Mouse (Mus musculus): ENCODE measurements around the gene Nfam1. TPM values are rescaled to one million over a fixed set of nuclear protein-coding genes. Genes with fewer than 3 reads are reported as not detected.

Nfam1 gene
- polyA plus RNA-seq, 1 experiment = 1.5 TPM

GRCm38 (mm10) chr15:83026129-83026528 is 7.0 kb downstream of the Nfam1 start:
- Histone ChIP-seq H3K27ac (ENCODE audit: control insufficient read depth, insufficient read depth, low read depth, low read length) (no peak overlapping the region), H3K36me3 (ENCODE audit: control insufficient read depth, insufficient read depth, low read length) (no peaks in the 10 kb centered on the region), H3K27me3 (ENCODE audit: control insufficient read depth, insufficient read depth, low read length) (no peaks in the 10 kb centered on the region), H3K4me1 (ENCODE audit: control insufficient read depth, insufficient read depth, low read length) (peaks cover 4% of the 10 kb centered on the region; the same call in 1 of the 2 replicates), H3K4me3 (ENCODE audit: control insufficient read depth, low read depth, low read length) (no peak overlapping the region)
- TF ChIP-seq CTCF (IDR thresholded peaks at IDR 0.05; ENCODE audit: control insufficient read depth, insufficient read depth, insufficient replicate concordance, low read depth, low read length) = no peak
- no peak for TF ChIP-seq POLR2A (IDR thresholded peaks at IDR 0.05; ENCODE audit: control insufficient read depth, low read depth, low read length)

DNA sequence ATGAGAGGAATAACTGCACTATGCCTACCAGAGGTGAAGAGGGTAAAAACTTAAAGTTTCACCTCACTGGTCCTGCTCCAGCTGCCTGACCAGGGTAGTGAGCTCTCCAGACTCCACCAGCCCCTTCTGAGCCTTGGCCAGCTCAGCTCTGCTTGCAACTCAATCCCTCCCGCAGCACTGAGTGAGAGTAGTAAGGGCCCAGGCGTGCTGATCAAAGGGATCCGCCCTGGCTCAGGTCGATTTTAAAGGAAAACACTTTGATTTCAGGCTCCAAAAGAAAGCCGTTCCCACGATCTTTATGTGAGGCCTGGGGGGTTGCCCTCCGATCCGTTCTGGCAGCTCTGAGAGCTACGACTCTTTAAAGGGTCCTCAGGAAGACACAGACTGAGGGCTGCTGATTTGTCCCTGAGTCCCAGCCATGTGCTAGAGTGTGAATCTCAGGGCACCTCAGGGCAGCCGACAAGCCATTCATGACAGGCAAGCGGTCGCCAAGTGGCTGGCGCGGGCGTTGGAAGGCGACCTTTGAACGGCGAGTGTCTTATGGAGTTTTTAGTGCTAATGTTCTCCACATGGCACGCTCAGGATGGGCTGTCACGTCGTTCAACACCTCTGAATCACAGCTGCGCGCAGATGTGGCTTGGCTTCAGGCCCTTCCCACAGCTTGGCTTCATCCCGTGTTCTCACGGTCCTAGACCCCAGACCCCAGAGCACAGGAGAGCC is 7.9 kb downstream of the Nfam1 start:
- no peak overlapping the region for H3K27ac ChIP-seq (ENCODE audit: control insufficient read depth, insufficient read depth, low read depth, low read length)

GRCm38 (mm10) chr15:83022947-83023346 is 10.2 kb downstream of the Nfam1 start:
- Histone ChIP-seq H3K27ac (ENCODE audit: control insufficient read depth, insufficient read depth, low read depth, low read length) (no peak overlapping the region), H3K27me3 (ENCODE audit: control insufficient read depth, insufficient read depth, low read length) (no peaks in the 10 kb centered on the region), H3K4me3 (ENCODE audit: control insufficient read depth, low read depth, low read length) (no peak overlapping the region), H3K36me3 (ENCODE audit: control insufficient read depth, insufficient read depth, low read length) (no peaks in the 10 kb centered on the region), H3K4me1 (ENCODE audit: control insufficient read depth, insufficient read depth, low read length) (peaks cover 4% of the 10 kb centered on the region; the same call in 1 of the 2 replicates)
- TF ChIP-seq CTCF (IDR thresholded peaks at IDR 0.05; ENCODE audit: control insufficient read depth, insufficient read depth, insufficient replicate concordance, low read depth, low read length) = no peak

More for the DNA sequence above, 7.9 kb downstream of the Nfam1 start:
- no peaks in the 10 kb centered on the region for H3K36me3 ChIP-seq (ENCODE audit: control insufficient read depth, insufficient read depth, low read length)
- no peak overlapping the region for H3K4me3 ChIP-seq (ENCODE audit: control insufficient read depth, low read depth, low read length)
- H3K27me3 ChIP-seq (ENCODE audit: control insufficient read depth, insufficient read depth, low read length) = no peaks in the 10 kb centered on the region
- peaks cover 4% of the 10 kb centered on the region; the same call in 1 of the 2 replicates for H3K4me1 ChIP-seq (ENCODE audit: control insufficient read depth, insufficient read depth, low read length)
- TF ChIP-seq CTCF (IDR thresholded peaks at IDR 0.05; ENCODE audit: control insufficient read depth, insufficient read depth, insufficient replicate concordance, low read depth, low read length) (no peak), POLR2A (IDR thresholded peaks at IDR 0.05; ENCODE audit: control insufficient read depth, low read depth, low read length) (no peak)

DNA sequence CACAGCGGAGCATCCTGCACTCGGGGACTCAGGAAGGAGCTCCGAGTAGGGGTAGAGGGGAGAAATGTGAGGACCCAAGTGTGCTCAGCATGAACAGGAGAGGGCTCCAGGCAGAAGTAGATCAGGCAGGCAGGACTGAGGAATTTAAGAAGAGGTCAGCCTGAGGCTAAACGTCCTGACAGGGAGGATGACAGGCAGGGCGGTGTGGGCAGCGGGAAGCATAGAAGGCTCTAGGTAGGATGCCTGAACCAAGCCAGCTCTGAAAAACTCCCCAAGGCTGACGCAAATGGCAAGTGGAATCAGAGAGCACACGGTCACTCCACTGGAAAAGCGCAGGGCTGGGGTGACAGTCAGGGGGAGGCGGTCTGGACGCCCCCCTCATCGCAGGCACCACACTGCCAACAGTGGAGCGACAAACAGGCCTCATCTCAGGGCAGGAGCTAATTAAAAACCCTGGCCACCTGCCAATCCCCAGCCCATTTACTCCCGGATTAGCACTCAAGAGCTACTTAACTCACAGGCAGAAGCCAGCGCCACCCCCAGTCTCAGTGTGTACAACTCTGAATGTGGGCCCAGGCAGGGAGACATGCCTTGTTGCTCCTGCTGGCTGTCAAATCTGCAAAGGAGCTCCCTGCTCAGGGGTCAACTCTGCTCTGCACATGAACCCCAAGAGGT is 22.0 kb downstream of the Nfam1 start:
- no peak overlapping the region for H3K4me3 ChIP-seq (ENCODE audit: control insufficient read depth, low read depth, low read length)
- TF ChIP-seq CTCF (IDR thresholded peaks at IDR 0.05; ENCODE audit: control insufficient read depth, insufficient read depth, insufficient replicate concordance, low read depth, low read length) (no peak), POLR2A (IDR thresholded peaks at IDR 0.05; ENCODE audit: control insufficient read depth, low read depth, low read length) (no peak)
- no peaks in the 10 kb centered on the region for H3K36me3 ChIP-seq (ENCODE audit: control insufficient read depth, insufficient read depth, low read length)
- H3K27me3 ChIP-seq (ENCODE audit: control insufficient read depth, insufficient read depth, low read length) = no peaks in the 10 kb centered on the region
- H3K4me1 ChIP-seq (ENCODE audit: control insufficient read depth, insufficient read depth, low read length) = no peaks in the 10 kb centered on the region; the same call in 1 of the 2 replicates
- H3K27ac ChIP-seq (ENCODE audit: control insufficient read depth, insufficient read depth, low read depth, low read length) = no peak overlapping the region

DNA sequence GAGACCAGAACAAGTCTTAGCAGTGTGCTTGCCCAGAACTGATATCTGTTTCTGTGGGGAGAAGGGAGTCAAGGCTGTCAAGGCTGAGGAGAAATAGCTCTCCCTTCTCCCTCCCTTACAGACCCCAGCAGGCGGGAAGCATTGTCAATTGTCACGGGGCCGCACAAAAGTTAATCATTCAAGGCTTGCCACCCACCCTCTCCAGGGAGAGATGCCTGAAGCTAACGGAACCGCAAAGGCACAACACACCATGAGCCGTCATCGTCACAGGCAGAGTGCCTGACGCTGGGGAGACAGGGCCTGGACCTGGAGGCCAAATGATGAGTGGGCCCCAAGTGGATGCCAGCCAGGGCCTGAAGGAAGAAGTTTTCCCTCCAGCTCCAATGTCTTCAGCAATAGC is 22.7 kb downstream of the Nfam1 start:
- no peaks in the 10 kb centered on the region for H3K27me3 ChIP-seq (ENCODE audit: control insufficient read depth, insufficient read depth, low read length)
- H3K36me3 ChIP-seq (ENCODE audit: control insufficient read depth, insufficient read depth, low read length) = no peaks in the 10 kb centered on the region
- no peak overlapping the region for H3K4me3 ChIP-seq (ENCODE audit: control insufficient read depth, low read depth, low read length)
- no peaks in the 10 kb centered on the region; the same call in 1 of the 2 replicates for H3K4me1 ChIP-seq (ENCODE audit: control insufficient read depth, insufficient read depth, low read length)
- TF ChIP-seq POLR2A (IDR thresholded peaks at IDR 0.05; ENCODE audit: control insufficient read depth, low read depth, low read length) = no peak
- no peak for TF ChIP-seq CTCF (IDR thresholded peaks at IDR 0.05; ENCODE audit: control insufficient read depth, insufficient read depth, insufficient replicate concordance, low read depth, low read length)
- H3K27ac ChIP-seq (ENCODE audit: control insufficient read depth, insufficient read depth, low read depth, low read length) = no peak overlapping the region

GRCm38 (mm10) chr15:83009532-83009931 is 23.6 kb downstream of the Nfam1 start:
- H3K4me1 ChIP-seq (ENCODE audit: control insufficient read depth, insufficient read depth, low read length) = no peaks in the 10 kb centered on the region; the same call in 1 of the 2 replicates
- no peak for TF ChIP-seq CTCF (IDR thresholded peaks at IDR 0.05; ENCODE audit: control insufficient read depth, insufficient read depth, insufficient replicate concordance, low read depth, low read length)
- TF ChIP-seq POLR2A (IDR thresholded peaks at IDR 0.05; ENCODE audit: control insufficient read depth, low read depth, low read length) = no peak
- H3K36me3 ChIP-seq (ENCODE audit: control insufficient read depth, insufficient read depth, low read length) = no peaks in the 10 kb centered on the region
- no peak overlapping the region for H3K27ac ChIP-seq (ENCODE audit: control insufficient read depth, insufficient read depth, low read depth, low read length)
- H3K27me3 ChIP-seq (ENCODE audit: control insufficient read depth, insufficient read depth, low read length) = no peaks in the 10 kb centered on the region
- no peak overlapping the region for H3K4me3 ChIP-seq (ENCODE audit: control insufficient read depth, low read depth, low read length)

- Histone ChIP-seq H3K36me3 (ENCODE audit: control insufficient read depth, insufficient read depth, low read length) (no peaks in the 10 kb centered on the region), H3K27ac (ENCODE audit: control insufficient read depth, insufficient read depth, low read depth, low read length) (no peak overlapping the region), H3K4me3 (ENCODE audit: control insufficient read depth, low read depth, low read length) (no peak overlapping the region), H3K27me3 (ENCODE audit: control insufficient read depth, insufficient read depth, low read length) (no peaks in the 10 kb centered on the region), H3K4me1 (ENCODE audit: control insufficient read depth, insufficient read depth, low read length) (no peaks in the 10 kb centered on the region; the same call in 1 of the 2 replicates)
- TF ChIP-seq CTCF (IDR thresholded peaks at IDR 0.05; ENCODE audit: control insufficient read depth, insufficient read depth, insufficient replicate concordance, low read depth, low read length) = no peak
- no peak for TF ChIP-seq POLR2A (IDR thresholded peaks at IDR 0.05; ENCODE audit: control insufficient read depth, low read depth, low read length)
Measured at GRCm38 (mm10) chr15:83008761-83009423, 24.2 kb downstream of the Nfam1 start.

Measured in testis, adult 2 months (tissue).